Mouse (Mus musculus): ENCODE measurements at regions not wholly inside any gene's neighbourhood (a gene's known extent, or its start where the extent isn't known, plus 50 kb on each side); places are given as distances from the start of the nearest gene placed in this dataset.
A peak's percentile ranks its signal among the peaks of the same experiment; 100 is the strongest.

DNA sequence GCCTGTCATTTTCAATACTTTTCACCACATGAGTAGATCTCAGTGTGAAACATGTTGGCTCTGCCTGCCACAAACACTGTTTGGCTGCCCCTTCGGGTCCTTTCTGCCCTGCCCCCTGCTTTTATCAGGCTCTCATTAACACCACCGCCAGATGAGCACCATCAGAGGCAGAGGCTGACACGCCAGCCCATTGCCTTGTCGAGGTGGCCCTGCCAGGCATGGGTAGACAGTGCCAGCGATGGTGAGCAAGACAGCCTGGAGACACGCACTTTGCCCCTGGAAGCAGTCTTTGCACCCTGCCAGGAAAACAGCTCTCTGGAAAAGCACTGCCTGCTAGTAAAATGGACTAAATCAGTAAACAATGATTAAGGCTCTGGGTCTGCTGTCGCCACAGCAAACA lies 158.2 kb downstream of the Gm10295 start:
- DNase-seq, result no peak

GRCm38 (mm10) chr7:71190161-71190711 lies 161.0 kb downstream of the Gm10295 start:
- DNase-seq, result no peak

GRCm38 (mm10) chr7:71189757-71190156 lies 161.5 kb downstream of the Gm10295 start:
- no peak for DNase-seq

DNA sequence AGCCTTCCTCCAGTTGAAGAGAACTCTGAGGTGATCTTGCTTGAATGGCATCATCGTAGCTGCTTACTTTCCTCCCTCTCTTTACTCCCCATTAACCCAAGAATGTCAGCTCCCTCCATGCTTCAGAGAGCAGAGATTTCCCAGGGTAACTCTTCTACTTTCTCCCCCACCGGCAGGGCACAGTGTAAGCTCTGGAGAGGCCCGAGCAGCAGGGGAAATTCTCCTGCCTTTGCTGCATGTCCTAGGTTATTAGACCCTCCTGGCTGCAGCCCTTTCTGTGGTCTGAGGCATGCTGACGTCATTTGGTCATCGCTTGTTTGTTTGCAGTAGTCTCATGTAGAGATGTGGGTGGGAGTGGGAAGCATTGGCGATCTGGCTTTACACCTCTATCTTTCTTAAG lies 163.2 kb downstream of the Gm10295 start:
- DNase-seq, result no peak

GRCm38 (mm10) chr7:71174871-71175270 lies 176.4 kb downstream of the Gm10295 start:
- no peak for DNase-seq

DNA sequence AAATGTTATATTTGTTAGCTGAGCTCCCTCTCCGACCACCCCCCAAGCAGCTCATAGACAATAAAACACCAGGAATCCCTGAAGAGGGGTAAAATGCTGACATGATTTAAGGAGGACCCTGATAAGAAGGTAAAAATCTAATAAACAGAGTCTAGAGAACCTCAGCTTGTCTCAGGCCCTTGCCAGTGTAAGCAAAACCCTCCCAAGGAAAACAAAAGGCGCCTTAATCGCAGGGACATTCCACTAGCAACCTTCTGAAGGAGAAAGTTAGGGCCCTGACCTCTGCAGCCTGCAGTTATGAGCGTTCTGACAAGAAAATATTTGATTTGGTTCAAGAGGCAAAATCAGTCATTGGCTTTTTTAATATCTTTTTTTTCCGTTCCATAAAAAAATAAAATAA lies 212.2 kb downstream of the Gm10295 start:
- no peak for DNase-seq

GRCm38 (mm10) chr7:71129981-71130380 lies 221.3 kb downstream of the Gm10295 start:
- DNase-seq, result no peak

DNA sequence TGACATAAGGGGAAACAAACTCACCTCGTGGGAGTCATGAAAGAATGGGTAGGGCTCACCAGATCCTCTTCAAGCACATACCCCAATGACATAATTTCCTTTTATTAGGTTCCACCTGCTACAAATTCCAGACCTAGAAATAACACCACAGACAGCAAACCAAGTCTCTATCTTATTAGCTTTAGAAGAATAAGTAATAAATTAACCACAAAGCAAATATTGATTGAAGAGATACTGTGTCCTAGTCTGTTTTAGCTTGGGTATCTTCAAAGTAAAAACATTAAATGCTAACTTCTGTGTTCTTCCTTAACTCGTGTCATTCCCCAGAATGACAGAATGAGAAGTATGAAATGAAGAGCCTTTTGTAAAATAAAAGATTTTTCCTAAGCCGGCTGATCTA lies 222.4 kb downstream of the Gm10295 start:
- DNase-seq, result no peak

GRCm38 (mm10) chr7:71121453-71121852 lies 229.8 kb downstream of the Gm10295 start:
- peak; percentile 3 for DNase-seq

DNA sequence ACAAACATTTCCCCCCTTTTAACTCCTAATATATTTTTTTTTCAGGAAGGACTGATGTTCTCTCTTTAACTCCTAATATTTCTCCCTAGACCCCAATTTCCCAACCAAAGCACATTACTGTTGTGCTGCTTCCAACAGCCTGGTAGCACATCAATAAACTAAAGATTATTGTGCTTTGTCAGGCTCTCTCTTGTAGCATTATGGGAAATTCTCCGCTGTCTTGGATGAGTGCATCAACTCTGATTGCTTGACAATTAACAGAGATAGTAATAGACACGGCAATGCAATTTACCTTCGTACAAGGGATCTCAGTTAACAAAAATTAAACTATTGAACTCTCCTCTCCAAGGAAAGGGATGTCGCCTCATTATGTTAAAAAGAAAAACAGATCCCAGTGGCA lies 230.3 kb downstream of the Gm10295 start:
- no peak for DNase-seq

- DNase-seq, result no peak
These were observed 231.3 kb downstream of the Gm10295 start for GRCm38 (mm10) chr7:71119987-71120386.

- no peak for DNase-seq
These were observed 244.2 kb downstream of the Gm10295 start for GRCm38 (mm10) chr7:71107101-71107500.

- no peak for DNase-seq
These were observed 251.0 kb downstream of the Gm10295 start for GRCm38 (mm10) chr7:71100266-71100665.

- no peak for DNase-seq
These were observed 253.0 kb downstream of the Gm10295 start for GRCm38 (mm10) chr7:71098276-71098675.

- no peak for DNase-seq
These were observed 257.9 kb downstream of the Gm10295 start for GRCm38 (mm10) chr7:71093301-71093939.

- DNase-seq, result no peak
These were observed 258.5 kb downstream of the Gm10295 start for GRCm38 (mm10) chr7:71092825-71093224.

DNA sequence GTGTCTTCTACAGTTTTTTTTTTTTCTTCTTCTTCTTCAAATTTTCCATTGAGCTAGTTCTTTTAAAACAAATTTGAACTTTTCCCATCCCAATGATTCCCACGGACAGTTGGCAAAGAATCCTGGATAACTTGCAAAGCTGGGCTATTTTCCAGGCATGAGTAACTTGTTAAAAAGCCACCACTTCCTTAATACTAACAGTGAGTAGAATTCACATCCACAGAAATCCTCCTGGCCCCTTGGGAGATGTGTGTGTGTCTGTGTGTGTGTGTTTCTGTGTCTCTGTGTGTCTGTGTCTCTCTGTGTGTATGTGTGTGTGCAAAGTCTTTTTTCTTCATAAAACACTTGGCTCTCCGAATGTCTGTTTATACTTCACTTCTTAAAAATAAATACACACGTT lies 259.0 kb downstream of the Gm10295 start:
- no peak for DNase-seq

DNA sequence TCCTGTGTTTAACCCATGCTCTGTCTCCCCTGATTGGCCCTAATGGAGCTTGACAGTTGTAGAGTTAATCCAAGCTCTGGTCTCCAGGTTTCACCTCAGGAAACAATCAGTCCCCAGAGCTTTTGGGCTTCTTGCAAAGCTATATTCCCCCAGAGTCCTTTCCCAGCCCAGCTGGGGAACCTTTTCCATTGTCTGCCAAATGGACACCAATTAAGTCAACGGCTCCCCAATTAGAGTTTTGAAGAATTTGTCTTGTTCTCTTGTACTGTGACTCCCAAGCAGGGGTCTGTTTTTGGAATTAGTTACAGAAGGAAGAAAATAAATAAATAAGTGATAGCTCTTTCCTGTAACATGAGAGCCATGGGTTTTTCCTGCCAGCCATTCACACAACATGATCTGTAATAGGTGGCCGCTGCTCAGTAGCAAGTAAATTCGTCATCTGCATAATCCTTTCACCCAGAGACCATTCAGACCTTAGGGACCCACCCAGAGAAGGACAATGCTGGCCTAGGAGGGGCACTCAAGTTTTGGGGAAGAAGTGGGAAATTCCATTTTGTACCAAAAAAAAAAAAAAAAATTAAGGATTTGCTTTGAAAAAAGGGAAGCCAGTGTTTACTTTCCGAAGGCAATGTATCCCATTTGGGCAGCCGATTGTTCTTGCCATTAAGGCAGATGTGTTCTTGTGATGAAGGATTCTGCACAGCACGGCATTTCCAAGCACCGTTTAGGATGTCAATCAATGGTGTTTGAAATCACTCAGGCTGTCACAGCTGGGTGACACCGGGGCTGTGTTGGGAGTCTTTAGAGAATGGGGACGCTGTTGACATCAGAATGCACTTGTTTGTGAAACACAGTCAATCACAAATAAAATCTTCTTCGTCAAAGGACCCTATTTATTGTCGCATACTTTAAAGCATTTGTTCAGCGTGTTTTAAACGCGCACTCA lies 286.6 kb downstream of the Gm10295 start:
- DNase-seq, result no peak

GRCm38 (mm10) chr7:71050825-71051224 lies 300.5 kb downstream of the Gm10295 start:
- no peak for DNase-seq

GRCm38 (mm10) chr7:71047201-71047600 lies 304.1 kb downstream of the Gm10295 start:
- no peak for DNase-seq

DNA sequence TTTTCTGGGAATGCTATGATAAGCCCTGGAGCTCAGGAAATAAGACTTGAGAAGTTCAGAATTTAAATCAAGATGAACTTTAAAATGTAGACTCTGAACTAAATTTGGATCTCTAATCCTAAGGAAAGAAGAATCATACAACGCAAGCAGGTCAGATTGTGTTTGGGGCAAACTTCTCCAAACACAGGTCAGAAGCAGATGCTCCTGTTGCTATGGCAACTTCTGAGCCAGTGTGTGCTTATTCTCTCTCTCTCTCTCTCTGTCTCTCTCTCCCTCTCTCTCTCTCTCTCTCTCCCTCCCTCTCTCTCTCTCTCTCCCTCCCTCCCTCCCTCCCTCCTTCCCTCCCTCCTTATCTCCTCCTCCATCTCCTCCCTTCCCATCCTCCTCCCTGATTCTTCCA lies 304.7 kb downstream of the Gm10295 start:
- DNase-seq, result no peak

DNA sequence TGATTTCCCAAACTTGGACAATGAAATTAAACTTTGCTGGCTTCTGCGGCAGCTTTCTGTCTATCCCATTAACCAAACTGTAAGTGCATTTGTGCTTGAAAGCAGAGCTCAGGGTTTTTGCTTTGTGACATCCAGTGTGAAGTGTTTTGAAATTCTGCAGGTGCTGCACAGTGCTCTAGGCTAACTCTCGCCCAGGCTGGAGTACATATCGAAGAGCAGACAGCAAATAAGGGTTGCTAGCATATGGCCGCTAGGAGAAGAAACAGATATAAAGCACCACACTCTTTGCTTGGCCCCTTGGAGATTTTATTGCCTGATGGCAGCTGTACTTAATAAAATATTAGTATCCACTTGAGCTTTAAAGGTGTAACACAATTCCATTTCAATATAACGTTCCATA lies 307.5 kb downstream of the Gm10295 start:
- no peak for DNase-seq

GRCm38 (mm10) chr7:71043128-71043527 lies 308.2 kb downstream of the Gm10295 start:
- no peak for DNase-seq

GRCm38 (mm10) chr7:71041388-71041787 lies 309.9 kb downstream of the Gm10295 start:
- no peak for DNase-seq

All from layer of hippocampus, adult 9-11 months (tissue).